Mouse (Mus musculus) midbrain, embryonic 16.5 days (tissue): ENCODE results near the gene Gm3676. TPM values are rescaled to one million over a fixed set of nuclear protein-coding genes. Genes with fewer than 3 reads are reported as not detected.
"Not testable (repeated sequence)": the region's sequence is repeated elsewhere in the genome, so short reads cannot be mapped to it uniquely, and the experiment has no call there.

ENCODE experiments used
- ATAC-seq: fragments of 200-750 bp; cut with Nextera tagmentation; 2 replicates; pipeline ENCODE4 v1.8.0; 2017; ENCODE audit warnings: moderate TSS enrichment
- H3K27ac ChIP-seq: fragments of 300-500 bp; sonication (generic); 2 replicates; pipeline ENCODE4 v1.5.1; 2014; ENCODE audit warnings: mild to moderate bottlenecking, low read length, mixed read lengths
- H3K27me3 ChIP-seq: fragments of 300-500 bp; sonication (generic); 2 replicates; pipeline ENCODE4 v1.6.1; 2014; ENCODE audit warnings: low read depth, low read length, mixed read lengths; ENCODE audit not compliant: control insufficient read depth, insufficient read depth
- H3K36me3 ChIP-seq: fragments of 300-500 bp; sonication (generic); 2 replicates; pipeline ENCODE4 v1.6.1; 2014; ENCODE audit warnings: mild to moderate bottlenecking, low read length, moderate library complexity, mixed read lengths; ENCODE audit not compliant: control insufficient read depth, insufficient read depth
- H3K4me1 ChIP-seq: fragments of 300-500 bp; sonication (generic); 2 replicates; pipeline ENCODE4 v1.6.1; 2014; ENCODE audit warnings: mild to moderate bottlenecking, low read length, mixed read lengths; ENCODE audit not compliant: control insufficient read depth, insufficient read depth
- H3K4me2 ChIP-seq: fragments of 300-500 bp; sonication (generic); 2 replicates; pipeline ENCODE4 v1.6.1; 2014; ENCODE audit warnings: mild to moderate bottlenecking, low read length, mixed read lengths
- H3K4me3 ChIP-seq: fragments of 300-500 bp; sonication (generic); 2 replicates; pipeline ENCODE4 v1.5.1; 2014; ENCODE audit warnings: low read depth, mild to moderate bottlenecking, low read length, moderate library complexity, mixed read lengths
- H3K9ac ChIP-seq: fragments of 300-500 bp; sonication (generic); 2 replicates; pipeline ENCODE4 v1.6.1; 2014; ENCODE audit warnings: low read depth, low read length, mixed read lengths
- H3K9me3 ChIP-seq: fragments of 300-500 bp; sonication (generic); replicated peaks from 2 replicates; pipeline ENCODE4 v1.6.1; 2014; ENCODE audit warnings: mild to moderate bottlenecking, low read length, mixed read lengths; ENCODE audit not compliant: control insufficient read depth, poor library complexity, severe bottlenecking
- WGBS: fragments of 180-500 bp; shearing (Covaris S2); extraction: QIAGEN DNeasy Blood & Tissue Kit; methylation state at CpG from one replicate; pipeline ENCODE4 v1.1.7; 2014; 5-methylcytosine and 5-hydroxymethylcytosine counted together
- polyA plus RNA-seq: library from polyadenylated mRNA; unstranded; fragments of >200 nt; fragmentation: Nextera tagmentation; extraction: Ambion mirVana; gene quantifications from 2 replicates; pipeline ENCODE4 v1.2.1, GENCODE M21; 2015

Gm3676 gene
- not detected in 2 replicates for polyA plus RNA-seq

- H3K27me3 ChIP-seq, H3K9ac ChIP-seq, H3K36me3 ChIP-seq, ATAC-seq, H3K4me3 ChIP-seq, H3K9me3 ChIP-seq, H3K27ac ChIP-seq, H3K4me2 ChIP-seq, H3K4me1 ChIP-seq: not testable (repeated sequence)
- WGBS = no CpG with 5 or more reads among the region's 1 CpGs
Measured at GRCm38 (mm10) chr14:41646387-41646786, at the start of gene Gm3676. Gm3676 (minus strand) TSS chr14:41646487.

GRCm38 (mm10) chr14:41648176-41648575 lies 1.9 kb upstream of the Gm3676 start:
- ATAC-seq = not testable (repeated sequence)

GRCm38 (mm10) chr14:41630144-41630543 lies 16.1 kb downstream of the Gm3676 start:
- ATAC-seq, H3K9me3 ChIP-seq, H3K36me3 ChIP-seq, H3K27ac ChIP-seq, H3K4me2 ChIP-seq, H3K4me3 ChIP-seq, H3K9ac ChIP-seq, H3K27me3 ChIP-seq, H3K4me1 ChIP-seq: not testable (repeated sequence)
- WGBS = 93% methylated on average over 9 of the region's 11 CpGs

More at GRCm38 (mm10) chr14:41648176-41648575, 1.9 kb upstream of the Gm3676 start:
- not testable (repeated sequence) for H3K9me3 ChIP-seq, H3K9ac ChIP-seq, H3K4me3 ChIP-seq, H3K27me3 ChIP-seq, H3K4me1 ChIP-seq, H3K4me2 ChIP-seq, H3K27ac ChIP-seq, H3K36me3 ChIP-seq
- WGBS = 94% methylated on average over 2 of the region's 2 CpGs

GRCm38 (mm10) chr14:41624512-41624911 lies 21.8 kb downstream of the Gm3676 start, which contains the start of gene Gm3072:
Gm3072 (minus strand) TSS chr14:41624612.
- WGBS = 89% methylated on average over 1 of the region's 2 CpGs
- not testable (repeated sequence) for ATAC-seq

GRCm38 (mm10) chr14:41622535-41622934 lies 23.8 kb downstream of the Gm3676 start:
- H3K4me3 ChIP-seq, H3K9ac ChIP-seq, H3K4me2 ChIP-seq, H3K9me3 ChIP-seq, H3K27ac ChIP-seq, H3K36me3 ChIP-seq, H3K27me3 ChIP-seq, H3K4me1 ChIP-seq, ATAC-seq: not testable (repeated sequence)
- 96% methylated on average over 4 of the region's 5 CpGs for WGBS

More at GRCm38 (mm10) chr14:41624512-41624911, 21.8 kb downstream of the Gm3676 start, which contains the start of gene Gm3072:
- not testable (repeated sequence) for H3K4me3 ChIP-seq, H3K9me3 ChIP-seq, H3K4me1 ChIP-seq, H3K27me3 ChIP-seq, H3K9ac ChIP-seq, H3K4me2 ChIP-seq, H3K36me3 ChIP-seq, H3K27ac ChIP-seq

- H3K27ac ChIP-seq, ATAC-seq: not testable (repeated sequence)
- 85% methylated on average over 1 of the region's 1 CpGs for WGBS
Measured at GRCm38 (mm10) chr14:41610690-41611089, 35.6 kb downstream of the Gm3676 start.

GRCm38 (mm10) chr14:41600935-41601334 lies 45.4 kb downstream of the Gm3676 start:
- H3K9me3 ChIP-seq, H3K27me3 ChIP-seq, H3K27ac ChIP-seq, H3K4me1 ChIP-seq, H3K4me2 ChIP-seq, H3K9ac ChIP-seq, ATAC-seq, H3K4me3 ChIP-seq, H3K36me3 ChIP-seq: not testable (repeated sequence)
- 94% methylated on average over 15 of the region's 15 CpGs for WGBS

More at GRCm38 (mm10) chr14:41610690-41611089, 35.6 kb downstream of the Gm3676 start:
- not testable (repeated sequence) for H3K4me2 ChIP-seq, H3K4me3 ChIP-seq, H3K9ac ChIP-seq, H3K9me3 ChIP-seq, H3K4me1 ChIP-seq, H3K36me3 ChIP-seq, H3K27me3 ChIP-seq

Other genes starting within 250 kb of the Gm3676 start
- not detected in 2 replicates for gene Gm6482, start 238.2 kb downstream of the Gm3676 start, polyA plus RNA-seq
- gene Gm7954, start 193.0 kb downstream of the Gm3676 start, polyA plus RNA-seq = not detected in 2 replicates
- 0.29 TPM in 1 of 2 replicates, not detected in the other for gene Gm3486, start 157.0 kb downstream of the Gm3676 start, polyA plus RNA-seq
- gene Gm7970, start 90.9 kb downstream of the Gm3676 start, polyA plus RNA-seq = not detected in 2 replicates
- not detected in 2 replicates for gene 1700049E17Rik2, start 73.3 kb downstream of the Gm3676 start, polyA plus RNA-seq
- gene Gm3072, start 21.9 kb downstream of the Gm3676 start, polyA plus RNA-seq = not detected in 2 replicates
- not detected in 2 replicates for gene Gm8068, start 55.4 kb upstream of the Gm3676 start, polyA plus RNA-seq
- gene Gm7929, start 104.1 kb upstream of the Gm3676 start, polyA plus RNA-seq = not detected in 2 replicates
- not detected in 2 replicates for gene Gm47189, start 126.0 kb upstream of the Gm3676 start, polyA plus RNA-seq